Mouse (Mus musculus): ENCODE data around the gene Spaca5. TPM values are rescaled to one million over a fixed set of nuclear protein-coding genes. Genes with fewer than 3 reads are reported as not detected.

The Spaca5 gene
- not detected in 2 replicates for polyA plus RNA-seq (2015; fragmentation: Nextera tagmentation; extraction: Ambion mirVana)

GRCm38 (mm10) chrX:21068106-21068505 lies at the start of gene Spaca5:
TSS of gene Spaca5 (plus strand) at chrX:21068406.

GRCm38 (mm10) chrX:21061866-21062543 lies 6.2 kb upstream of the Spaca5 start, which contains the start of gene Zfp182:
TSS of gene Zfp182 (minus strand) at chrX:21062316.

GRCm38 (mm10) chrX:21088983-21089866 lies 21.0 kb downstream of the Spaca5 start, which contains the start of gene Zfp300:
TSS of gene Zfp300 (minus strand) at chrX:21089527.

GRCm38 (mm10) chrX:21115520-21115919 lies 47.3 kb downstream of the Spaca5 start, which contains the start of gene Ssxa1:
TSS of gene Ssxa1 (plus strand) at chrX:21115820.

Other genes starting within 250 kb of the Spaca5 start
- gene Timp1, start 198.2 kb upstream of the Spaca5 start, polyA plus RNA-seq (2015; fragmentation: Nextera tagmentation; extraction: Ambion mirVana), result 7.2 and 14.8 TPM in 2 replicates
- 0.06 and 0.12 TPM in 2 replicates for gene Syn1, start 147.4 kb upstream of the Spaca5 start, polyA plus RNA-seq (2015; fragmentation: Nextera tagmentation; extraction: Ambion mirVana)
- gene Cfp, start 136.9 kb upstream of the Spaca5 start, polyA plus RNA-seq (2015; fragmentation: Nextera tagmentation; extraction: Ambion mirVana), result 10.2 and 13.6 TPM in 2 replicates
- 6.7 and 7.0 TPM in 2 replicates for gene Elk1, start 117.8 kb upstream of the Spaca5 start, polyA plus RNA-seq (2015; fragmentation: Nextera tagmentation; extraction: Ambion mirVana)
- 47.1 and 51.6 TPM in 2 replicates for gene Uxt, start 106.4 kb upstream of the Spaca5 start, polyA plus RNA-seq (2015; fragmentation: Nextera tagmentation; extraction: Ambion mirVana)
- gene Zfp182, start 6.1 kb upstream of the Spaca5 start, polyA plus RNA-seq (2015; fragmentation: Nextera tagmentation; extraction: Ambion mirVana), result 2.2 and 2.6 TPM in 2 replicates
- gene Zfp300, start 21.1 kb downstream of the Spaca5 start, polyA plus RNA-seq (2015; fragmentation: Nextera tagmentation; extraction: Ambion mirVana), result 0.50 and 0.53 TPM in 2 replicates
- not detected in 2 replicates for gene Ssxa1, start 47.4 kb downstream of the Spaca5 start, polyA plus RNA-seq (2015; fragmentation: Nextera tagmentation; extraction: Ambion mirVana)
- gene Gm21876, start 107.2 kb downstream of the Spaca5 start, polyA plus RNA-seq (2015; fragmentation: Nextera tagmentation; extraction: Ambion mirVana), result not detected in 2 replicates

All from skeletal muscle tissue, postnatal 0 days (tissue).